Mouse (Mus musculus): Measurements from ENCODE around the gene Gm1140. TPM values are rescaled to one million over a fixed set of nuclear protein-coding genes. Genes with fewer than 3 reads are reported as not detected.
"Not testable (repeated sequence)": the region's sequence is repeated elsewhere in the genome, so short reads cannot be mapped to it uniquely, and the experiment has no call there.

Gene Gm1140
- not detected in 2 replicates for polyA plus RNA-seq (2011; ENCODE audit: insufficient read length, low read depth, missing spikeins)

GRCm38 (mm10) chrX:67693462-67693861 lies at the start of gene Gm1140:
Gene Gm1140 (minus strand): TSS chrX:67693562.
- not testable (repeated sequence) for H3K4me3 ChIP-seq (ENCODE audit: insufficient read depth, low read length); H3K27ac ChIP-seq (ENCODE audit: insufficient read depth, low read length); H3K4me1 ChIP-seq (ENCODE audit: control insufficient read depth, insufficient read depth, low read length)

GRCm38 (mm10) chrX:67695398-67695797 lies 2.0 kb upstream of the Gm1140 start, which contains the start of gene Gm14692:
Gene Gm14692 (plus strand): TSS chrX:67695698.
- H3K4me3 ChIP-seq (ENCODE audit: insufficient read depth, low read length); H3K4me1 ChIP-seq (ENCODE audit: control insufficient read depth, insufficient read depth, low read length); H3K27ac ChIP-seq (ENCODE audit: insufficient read depth, low read length): not testable (repeated sequence)

Other genes starting within 250 kb of the Gm1140 start
- not detected in 2 replicates for gene Gm14692, start 2.1 kb upstream of the Gm1140 start, polyA plus RNA-seq (2011; ENCODE audit: insufficient read length, low read depth, missing spikeins)
- not detected in 2 replicates for gene 4933436I01Rik, start 227.9 kb upstream of the Gm1140 start, polyA plus RNA-seq (2011; ENCODE audit: insufficient read length, low read depth, missing spikeins)